ENCODE assay signal across 7 mouse cellular contexts in the genomic region with DNA sequence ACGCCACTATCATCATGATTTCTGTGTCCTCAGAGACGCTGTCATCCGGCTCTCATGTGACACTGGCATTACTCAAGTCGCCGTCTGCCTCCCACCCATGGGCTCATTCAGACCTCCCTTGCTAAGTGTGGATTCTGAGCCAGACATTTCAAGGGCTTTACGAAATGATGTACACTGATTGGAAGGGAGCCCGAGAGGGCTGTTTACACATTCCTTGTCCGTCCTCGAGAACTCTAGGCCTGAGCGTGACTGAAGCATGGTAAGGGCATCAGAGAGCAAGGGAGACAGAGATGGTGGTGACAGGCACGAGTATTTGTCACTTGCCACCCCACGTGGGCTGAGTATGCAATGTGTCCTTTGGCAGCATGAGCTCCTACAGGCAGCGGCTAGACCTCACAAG. TPM values are rescaled to one million over a fixed set of nuclear protein-coding genes. Genes with fewer than 3 reads are reported as not detected.
DNase-seq lines count a peak whose midpoint lies in the region; ATAC-seq and TF ChIP-seq lines count a peak whose summit lies in the region.

No protein-coding gene starts in this region.

- H3K9me3 ChIP-seq in heart, postnatal 0 days (replicated peaks; ENCODE audit: control insufficient read depth, low read length), result no peaks in the 10 kb centered on the region

- no peak overlapping the region; the same call in 1 of the 2 replicates for H3K4me2 ChIP-seq in heart, postnatal 0 days (ENCODE audit: low read depth, low read length)

- peak; percentile 36 for DNase-seq in left cerebral cortex, adult 11 months (ENCODE audit: low spot score)
- DNase-seq in left cerebral cortex, postnatal 10 days (ENCODE audit: extremely low spot score in 1 of 2, low spot score in 2 of 2), result no peak
- peak; percentile 77 for DNase-seq in brain, adult 2 months (ENCODE audit: low read depth, low spot score)
- DNase-seq in heart, postnatal 0 days (ENCODE audit: low spot score), result peak; percentile 95
- peak; percentile 26 for DNase-seq in right cerebral cortex, postnatal 25 days
- no peak for DNase-seq in c-Kit-positive CD71-positive TER-119-positive erythroid progenitor cells, embryonic 14.5 days (ENCODE audit: low spot score)

- H3K4me1 ChIP-seq in heart, postnatal 0 days (ENCODE audit: control insufficient read depth, insufficient read depth), result peaks cover 29% of the 10 kb centered on the region

- H3K27me3 ChIP-seq in heart, postnatal 0 days (ENCODE audit: control insufficient read depth, insufficient read depth, low read length), result peaks cover 6% of the 10 kb centered on the region; the same call in 1 of the 2 replicates

- TF ChIP-seq CTCF in heart, postnatal 0 days (IDR thresholded peaks at IDR 0.05; ENCODE audit: low read depth), result peak; percentile 10; the same call in 1 of the 2 replicates

- no peak overlapping the region for H3K9ac ChIP-seq in heart, postnatal 0 days (replicated peaks; ENCODE audit: low read depth, low read length)

- H3K36me3 ChIP-seq in heart, postnatal 0 days (replicated peaks; ENCODE audit: control insufficient read depth, insufficient read depth, low read length), result no peaks in the 10 kb centered on the region

- intact Hi-C loops in left cerebral cortex, postnatal 10 days (cut with DNase I), result no loop called here

- peak; percentile 95 for TF ChIP-seq EP300 in heart, postnatal 0 days (IDR thresholded peaks at IDR 0.05; ENCODE audit: low read depth)

- ATAC-seq in heart, postnatal 0 days (ENCODE audit: insufficient read depth, low read depth), result peak; percentile 94
- ATAC-seq in megakaryocyte-erythroid progenitor cell, adult 5-6 weeks (replicated peaks; ENCODE audit: low FRiP score, low TSS enrichment, poor library complexity, severe bottlenecking), result no peak

- H3K4me3 ChIP-seq in heart, postnatal 0 days (ENCODE audit: low read depth, low read length), result no peak overlapping the region

- 26% methylated on average over 13 of the region's 13 CpGs for WGBS in heart, postnatal 0 days

- H3K27ac ChIP-seq in heart, postnatal 0 days (ENCODE audit: low read depth), result peak overlapping the region; percentile 84

RNA-seq across cellular contexts. Expression of a gene that starts 49.0 kb away (rescaled TPM):
- 10 to 100 TPM; 86.0 to 91.2 TPM for total RNA-seq in left cerebral cortex, postnatal 10 days (2021)
- total RNA-seq in heart, postnatal 0 days (2014; rRNA removed; ENCODE audit: low replicate concordance), result 30.0 and 35.4 TPM in 2 replicates
- 24.6 and 30.3 TPM in 2 replicates for polyA plus RNA-seq in heart, postnatal 0 days (2015; fragmentation: Nextera tagmentation; extraction: Ambion mirVana)
- 9.5 and 12.4 TPM in 2 replicates for total RNA-seq in megakaryocyte-erythroid progenitor cell, adult 5-6 weeks (2014; fragmentation: Nextera tagmentation)
- 1.9 and 6.8 TPM in 2 replicates for total RNA-seq in megakaryocyte-erythroid progenitor cell, adult 5-6 weeks (2017)

Comparison
In these comparisons a context has a peak if more than half of its experiments do, and no peak if none do; other contexts are left out.
1. DNase-seq: peak in left cerebral cortex, adult 11 months (single experiment), brain, adult 2 months (single experiment), heart, postnatal 0 days (single experiment) and right cerebral cortex, postnatal 25 days (single experiment); none in left cerebral cortex, postnatal 10 days (0 of 2) and c-Kit-positive CD71-positive TER-119-positive erythroid progenitor cells, embryonic 14.5 days (single experiment).